Mouse (Mus musculus) stomach, embryonic 15.5 days (tissue): ENCODE data around the gene Sucnr1. TPM values are rescaled to one million over a fixed set of nuclear protein-coding genes. Genes with fewer than 3 reads are reported as not detected.
"Not testable (repeated sequence)": the region's sequence is repeated elsewhere in the genome, so short reads cannot be mapped to it uniquely, and the experiment has no call there.

ENCODE experiments used
- ATAC-seq: fragments of 200-750 bp; cut with Nextera tagmentation; 2 replicates; pipeline ENCODE4 v1.8.0; 2017; ENCODE audit warnings: low read depth, moderate number of reproducible peaks, moderate TSS enrichment; ENCODE audit not compliant: insufficient read depth, low FRiP score
- H3K27ac ChIP-seq: fragments of 300-500 bp; sonication (generic); 2 replicates; pipeline ENCODE4 v1.5.1; 2015; ENCODE audit warnings: mild to moderate bottlenecking, inconsistent platforms
- H3K27me3 ChIP-seq: fragments of 300-500 bp; sonication (generic); replicated peaks from 2 replicates; pipeline ENCODE4 v1.6.1; 2015; ENCODE audit warnings: inconsistent platforms
- H3K36me3 ChIP-seq: fragments of 300-500 bp; sonication (generic); 2 replicates; pipeline ENCODE4 v1.6.1; 2015; ENCODE audit warnings: inconsistent platforms
- H3K4me1 ChIP-seq: fragments of 300-500 bp; sonication (generic); 2 replicates; pipeline ENCODE4 v1.6.1; 2015; ENCODE audit warnings: inconsistent platforms
- H3K4me2 ChIP-seq: fragments of 300-500 bp; sonication (generic); 2 replicates; pipeline ENCODE4 v1.6.1; 2015; ENCODE audit warnings: mild to moderate bottlenecking, inconsistent platforms
- H3K4me3 ChIP-seq: fragments of 300-500 bp; sonication (generic); replicated peaks from 2 replicates; pipeline ENCODE4 v1.5.1; 2015; ENCODE audit warnings: inconsistent platforms
- H3K9ac ChIP-seq: fragments of 300-500 bp; sonication (generic); 2 replicates; pipeline ENCODE4 v1.6.1; 2015; ENCODE audit warnings: inconsistent platforms
- H3K9me3 ChIP-seq: fragments of 300-500 bp; sonication (generic); 2 replicates; pipeline ENCODE4 v1.6.1; 2016; ENCODE audit warnings: inconsistent platforms
- WGBS: fragments of 180-500 bp; shearing (Covaris S2); methylation state at CpG from one replicate; pipeline ENCODE4 v1.1.7; 2015; 5-methylcytosine and 5-hydroxymethylcytosine counted together
- polyA plus RNA-seq: library from polyadenylated mRNA; unstranded; fragments of >200 nt; fragmentation: Nextera tagmentation; extraction: Ambion mirVana; gene quantifications from 2 replicates; pipeline ENCODE4 v1.2.1, GENCODE M21; 2015

The Sucnr1 gene
- polyA plus RNA-seq, 1 experiment from 2014 or later: 0.96 TPM

- Histone ChIP-seq H3K9me3 (no peaks in the 10 kb centered on the region), H3K27me3 (no peaks in the 10 kb centered on the region)
Observed at GRCm38 (mm10) chr3:60094386-60095156, 12.9 kb downstream of the Sucnr1 start.

GRCm38 (mm10) chr3:60096941-60097340 lies 15.3 kb downstream of the Sucnr1 start:
- no peak overlapping the region for H3K27ac ChIP-seq
- 78% methylated on average over 3 of the region's 3 CpGs for WGBS
- ATAC-seq: no peak

More at GRCm38 (mm10) chr3:60094386-60095156, 12.9 kb downstream of the Sucnr1 start:
- no peaks in the 10 kb centered on the region for H3K4me1 ChIP-seq
- H3K4me3 ChIP-seq: no peak overlapping the region
- H3K27ac ChIP-seq: no peak overlapping the region
- no peak overlapping the region for H3K4me2 ChIP-seq
- no peak for ATAC-seq
- 65% methylated on average over 2 of the region's 2 CpGs for WGBS
- no peak overlapping the region for H3K9ac ChIP-seq
- no peaks in the 10 kb centered on the region for H3K36me3 ChIP-seq

GRCm38 (mm10) chr3:60097485-60097884 lies 15.8 kb downstream of the Sucnr1 start:
- no peaks in the 10 kb centered on the region for H3K4me1 ChIP-seq
- no peaks in the 10 kb centered on the region for H3K36me3 ChIP-seq
- 76% methylated on average over 2 of the region's 2 CpGs for WGBS
- no peaks in the 10 kb centered on the region for H3K9me3 ChIP-seq
- no peak for ATAC-seq
- no peak overlapping the region for H3K4me3 ChIP-seq
- H3K27ac ChIP-seq: no peak overlapping the region
- no peaks in the 10 kb centered on the region for H3K27me3 ChIP-seq
- no peak overlapping the region for H3K9ac ChIP-seq
- no peak overlapping the region for H3K4me2 ChIP-seq

More at GRCm38 (mm10) chr3:60096941-60097340, 15.3 kb downstream of the Sucnr1 start:
- H3K4me3 ChIP-seq: no peak overlapping the region
- no peaks in the 10 kb centered on the region for H3K9me3 ChIP-seq
- H3K36me3 ChIP-seq: no peaks in the 10 kb centered on the region
- H3K9ac ChIP-seq: no peak overlapping the region
- no peak overlapping the region for H3K4me2 ChIP-seq
- no peaks in the 10 kb centered on the region for H3K27me3 ChIP-seq
- H3K4me1 ChIP-seq: no peaks in the 10 kb centered on the region

DNA sequence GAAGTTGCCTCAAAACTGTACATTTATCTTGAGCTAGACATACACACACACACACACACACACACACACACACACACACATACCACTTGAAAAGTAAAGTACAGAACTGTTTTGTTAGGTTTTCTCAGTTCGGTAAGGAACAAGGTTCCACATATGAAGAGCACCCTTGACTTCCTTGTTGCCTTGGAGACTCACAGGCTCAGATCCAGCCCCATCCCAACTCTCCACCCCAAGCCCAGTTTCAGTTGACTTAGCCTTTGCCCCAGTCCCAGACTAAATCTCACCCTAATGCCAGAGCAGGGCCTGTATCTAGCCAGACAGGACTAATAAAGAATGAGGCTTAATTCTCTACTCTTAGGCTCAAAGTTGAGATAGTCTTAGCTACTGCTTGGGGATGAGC lies 16.9 kb downstream of the Sucnr1 start:
- Histone ChIP-seq H3K36me3 (no peaks in the 10 kb centered on the region), H3K9ac (no peak overlapping the region), H3K9me3 (no peaks in the 10 kb centered on the region), H3K4me1 (no peaks in the 10 kb centered on the region), H3K4me2 (no peak overlapping the region), H3K27me3 (no peaks in the 10 kb centered on the region), H3K27ac (no peak overlapping the region), H3K4me3 (no peak overlapping the region)
- no peak for ATAC-seq
- WGBS: 65% methylated on average over 1 of the region's 1 CpGs

- 63% methylated on average over 2 of the region's 2 CpGs for WGBS
- no peak overlapping the region for H3K4me2 ChIP-seq
- H3K4me1 ChIP-seq: no peaks in the 10 kb centered on the region
- no peaks in the 10 kb centered on the region for H3K9me3 ChIP-seq
- no peak overlapping the region for H3K27ac ChIP-seq
- H3K36me3 ChIP-seq: no peaks in the 10 kb centered on the region
- no peak overlapping the region for H3K4me3 ChIP-seq
- no peaks in the 10 kb centered on the region for H3K27me3 ChIP-seq
- no peak overlapping the region for H3K9ac ChIP-seq
- ATAC-seq: no peak
Observed at GRCm38 (mm10) chr3:60104462-60105109, 22.9 kb downstream of the Sucnr1 start.

DNA sequence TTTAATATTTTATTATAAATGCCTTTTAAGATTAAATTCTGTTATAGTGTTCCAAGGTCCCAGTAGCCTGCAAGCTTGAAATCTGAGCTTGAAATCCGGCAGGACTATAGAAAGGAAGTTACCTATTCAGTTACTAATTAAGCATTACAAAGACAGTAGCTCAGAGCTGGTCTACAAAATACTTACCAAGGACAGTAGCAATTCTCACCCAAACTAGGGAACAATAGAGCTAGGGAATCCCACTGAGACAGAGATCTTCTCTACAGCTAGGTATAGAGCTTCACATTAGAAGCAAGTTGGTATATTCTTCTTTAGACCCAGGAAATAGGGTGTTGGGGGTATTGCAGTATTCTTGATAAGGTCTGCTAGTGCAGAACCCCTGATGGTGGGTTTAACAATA lies 24.8 kb downstream of the Sucnr1 start:
- H3K27ac ChIP-seq, H3K36me3 ChIP-seq, H3K9ac ChIP-seq, H3K9me3 ChIP-seq, ATAC-seq, H3K27me3 ChIP-seq, H3K4me2 ChIP-seq, H3K4me1 ChIP-seq, H3K4me3 ChIP-seq: not testable (repeated sequence)
- WGBS: 60% methylated on average over 1 of the region's 1 CpGs

- H3K4me1 ChIP-seq: no peaks in the 10 kb centered on the region
- no peaks in the 10 kb centered on the region for H3K36me3 ChIP-seq
- no peak overlapping the region for H3K4me3 ChIP-seq
- H3K9me3 ChIP-seq: no peaks in the 10 kb centered on the region
- no peak overlapping the region for H3K4me2 ChIP-seq
- H3K27me3 ChIP-seq: no peaks in the 10 kb centered on the region
- H3K27ac ChIP-seq: no peak overlapping the region
- ATAC-seq: no peak
- H3K9ac ChIP-seq: no peak overlapping the region
- WGBS: 78% methylated on average over 3 of the region's 3 CpGs
Observed at GRCm38 (mm10) chr3:60107736-60108135, 26.1 kb downstream of the Sucnr1 start.

GRCm38 (mm10) chr3:60108815-60109214 lies 27.1 kb downstream of the Sucnr1 start:
- no peaks in the 10 kb centered on the region for H3K9me3 ChIP-seq
- ATAC-seq: no peak

DNA sequence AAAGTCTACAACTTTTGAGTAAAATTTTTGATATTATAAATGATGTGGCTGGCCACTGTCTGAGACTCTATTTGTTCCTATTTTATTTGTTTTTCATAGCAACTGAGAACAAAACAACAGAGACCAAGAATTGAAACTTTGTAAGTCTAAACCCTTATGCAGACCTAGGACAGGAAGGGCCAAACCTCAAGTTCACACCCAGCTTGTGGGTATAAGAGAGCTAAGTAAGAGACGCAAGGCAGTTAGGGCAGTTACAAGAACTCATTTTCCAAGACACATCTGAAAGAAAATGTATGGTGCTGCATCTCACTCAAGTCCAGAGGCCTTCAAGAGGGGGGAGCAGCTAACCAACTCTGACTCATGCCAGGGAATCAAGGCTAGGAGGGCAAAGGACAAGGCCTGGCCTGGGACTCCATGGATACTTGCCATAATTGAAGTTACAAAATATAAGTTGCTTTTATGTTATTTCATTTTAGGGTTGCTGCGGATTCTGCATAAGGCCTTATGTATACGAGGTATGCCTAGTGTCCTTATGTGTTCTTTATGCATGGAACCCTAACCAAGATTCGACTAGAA lies 29.6 kb downstream of the Sucnr1 start:
- H3K36me3 ChIP-seq: no peaks in the 10 kb centered on the region
- no peak for ATAC-seq
- H3K9me3 ChIP-seq: no peaks in the 10 kb centered on the region
- H3K4me2 ChIP-seq: no peak overlapping the region
- H3K9ac ChIP-seq: no peak overlapping the region
- 86% methylated on average over 4 of the region's 4 CpGs for WGBS
- H3K27me3 ChIP-seq: no peaks in the 10 kb centered on the region
- no peak overlapping the region for H3K27ac ChIP-seq
- H3K4me3 ChIP-seq: no peak overlapping the region
- no peaks in the 10 kb centered on the region for H3K4me1 ChIP-seq

More at GRCm38 (mm10) chr3:60108815-60109214, 27.1 kb downstream of the Sucnr1 start:
- Histone ChIP-seq H3K4me3 (no peak overlapping the region), H3K27ac (no peak overlapping the region), H3K9ac (no peak overlapping the region), H3K27me3 (no peaks in the 10 kb centered on the region), H3K4me1 (no peaks in the 10 kb centered on the region), H3K36me3 (no peaks in the 10 kb centered on the region), H3K4me2 (no peak overlapping the region)

DNA sequence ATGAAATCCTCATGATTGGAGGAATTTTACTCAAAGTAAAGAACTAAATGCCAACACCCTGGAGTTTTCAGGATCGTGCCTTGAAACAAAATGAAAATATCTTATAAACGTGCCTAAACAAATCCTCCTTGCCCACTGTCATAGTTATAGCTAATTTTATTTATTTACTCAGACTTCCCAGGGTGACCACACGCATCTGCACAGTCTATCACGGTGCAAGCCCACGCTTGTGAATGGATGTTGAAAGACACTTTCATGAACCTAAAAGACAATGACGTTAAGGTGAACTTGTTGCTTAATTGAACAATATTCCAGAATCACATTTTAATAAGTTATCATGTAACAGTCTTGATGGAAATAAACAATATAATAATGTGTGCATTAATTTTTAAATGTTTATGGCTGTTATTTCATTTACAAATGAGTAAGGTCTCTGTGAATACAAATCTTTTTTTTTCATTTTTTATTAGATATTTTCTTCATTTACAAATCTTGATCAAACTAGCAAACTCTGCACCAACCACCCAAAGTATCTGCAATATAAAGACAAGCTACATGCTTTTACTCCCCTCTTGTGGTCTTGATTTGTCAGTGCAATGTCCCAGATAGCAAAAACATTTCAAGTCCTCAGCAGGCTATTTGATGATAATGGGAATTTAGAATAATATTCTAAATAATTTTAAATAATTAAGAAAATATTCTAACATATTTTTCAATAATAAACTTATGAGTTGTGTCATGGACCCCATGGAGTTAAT lies 30.4 kb downstream of the Sucnr1 start:
- no peak overlapping the region for H3K9ac ChIP-seq
- no peak for ATAC-seq
- 81% methylated on average over 6 of the region's 6 CpGs for WGBS

DNA sequence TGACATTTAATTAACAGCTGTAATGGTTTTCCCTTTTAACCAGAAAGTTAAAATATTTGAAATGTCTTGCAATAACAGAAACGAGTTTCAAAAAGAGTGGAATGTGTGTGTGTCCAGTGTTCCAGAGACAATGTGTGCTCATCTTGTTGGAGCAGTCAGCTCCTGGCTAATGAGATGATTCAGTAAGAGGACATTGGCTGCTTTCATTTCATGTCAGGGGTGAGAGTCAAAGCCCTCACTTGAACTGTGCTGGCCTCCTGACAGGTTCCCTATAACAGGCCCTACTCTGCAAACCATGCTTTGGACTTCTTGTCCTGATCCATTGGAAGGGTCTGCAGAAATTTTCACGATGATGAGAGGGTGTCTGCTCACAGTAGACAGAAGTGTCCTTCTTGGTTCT lies 32.9 kb downstream of the Sucnr1 start:
- Histone ChIP-seq H3K9ac (no peak overlapping the region), H3K4me2 (no peak overlapping the region), H3K27me3 (no peaks in the 10 kb centered on the region), H3K4me3 (no peak overlapping the region), H3K27ac (no peak overlapping the region), H3K9me3 (no peaks in the 10 kb centered on the region), H3K4me1 (no peaks in the 10 kb centered on the region), H3K36me3 (no peaks in the 10 kb centered on the region)
- ATAC-seq: no peak
- WGBS: 41% methylated on average over 2 of the region's 2 CpGs

More for the DNA sequence above, 30.4 kb downstream of the Sucnr1 start:
- Histone ChIP-seq H3K4me2 (no peak overlapping the region), H3K9me3 (no peaks in the 10 kb centered on the region), H3K36me3 (no peaks in the 10 kb centered on the region), H3K27ac (no peak overlapping the region), H3K4me3 (no peak overlapping the region), H3K27me3 (no peaks in the 10 kb centered on the region), H3K4me1 (no peaks in the 10 kb centered on the region)

DNA sequence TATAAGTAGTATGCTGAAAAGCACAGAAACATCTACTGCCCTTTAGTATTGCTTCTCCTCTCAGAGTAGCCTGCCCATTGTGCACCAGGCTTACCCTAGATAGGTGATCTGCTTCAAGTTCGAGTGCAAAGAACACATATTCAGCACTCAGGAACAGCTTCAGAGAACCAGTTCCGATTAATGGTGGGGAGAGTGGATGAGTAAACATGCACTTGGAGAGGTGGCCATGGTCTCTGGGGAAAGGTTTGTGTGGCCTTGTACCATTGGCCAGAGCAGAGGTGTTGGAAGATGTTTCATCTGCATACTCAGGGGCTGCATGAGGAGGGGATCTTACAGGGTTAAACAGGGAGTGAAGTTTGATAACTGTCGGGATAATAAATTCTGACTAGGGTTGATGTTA lies 39.8 kb downstream of the Sucnr1 start:
- ATAC-seq: no peak
- Histone ChIP-seq H3K27ac (no peak overlapping the region), H3K4me2 (no peak overlapping the region), H3K36me3 (no peaks in the 10 kb centered on the region), H3K4me1 (no peaks in the 10 kb centered on the region), H3K27me3 (no peaks in the 10 kb centered on the region), H3K4me3 (no peak overlapping the region), H3K9me3 (no peaks in the 10 kb centered on the region), H3K9ac (no peak overlapping the region)
- 72% methylated on average over 3 of the region's 3 CpGs for WGBS
